Mouse (Mus musculus) liver, embryonic 15.5 days (tissue): ENCODE data around the gene Rhag. TPM values are rescaled to one million over a fixed set of nuclear protein-coding genes. Genes with fewer than 3 reads are reported as not detected.

Experiments
- ATAC-seq: fragments of 200-750 bp; cut with Nextera tagmentation; 2 replicates; pipeline ENCODE4 v1.8.0; 2017; ENCODE audit warnings: moderate number of reproducible peaks, mild to moderate bottlenecking, moderate library complexity; ENCODE audit not compliant: insufficient read depth
- H3K27ac ChIP-seq: fragments of 300-500 bp; sonication (generic); replicated peaks from 2 replicates; pipeline ENCODE4 v1.5.1; 2015; ENCODE audit warnings: mild to moderate bottlenecking, inconsistent platforms
- H3K27me3 ChIP-seq: fragments of 300-500 bp; sonication (generic); 2 replicates; pipeline ENCODE4 v1.6.1; 2015; ENCODE audit warnings: mild to moderate bottlenecking, inconsistent platforms
- H3K36me3 ChIP-seq: fragments of 300-500 bp; sonication (generic); replicated peaks from 2 replicates; pipeline ENCODE4 v1.6.1; 2015; ENCODE audit warnings: moderate library complexity, mild to moderate bottlenecking, inconsistent platforms
- H3K4me1 ChIP-seq: fragments of 300-500 bp; sonication (generic); replicated peaks from 2 replicates; pipeline ENCODE4 v1.6.1; 2015; ENCODE audit warnings: inconsistent platforms
- H3K4me2 ChIP-seq: fragments of 300-500 bp; sonication (generic); 2 replicates; pipeline ENCODE4 v1.6.1; 2015; ENCODE audit warnings: moderate library complexity, mild to moderate bottlenecking, inconsistent platforms
- H3K4me3 ChIP-seq: fragments of 300-500 bp; sonication (generic); replicated peaks from 2 replicates; pipeline ENCODE4 v1.5.1; 2015; ENCODE audit warnings: mild to moderate bottlenecking, inconsistent platforms
- H3K9ac ChIP-seq: fragments of 300-500 bp; sonication (generic); 2 replicates; pipeline ENCODE4 v1.6.1; 2015; ENCODE audit warnings: moderate library complexity, mild to moderate bottlenecking, inconsistent platforms
- H3K9me3 ChIP-seq: fragments of 300-500 bp; sonication (generic); replicated peaks from 2 replicates; pipeline ENCODE4 v1.6.1; 2016; ENCODE audit warnings: inconsistent platforms
- WGBS: fragments of 180-500 bp; shearing (Covaris S2); methylation state at CpG from one replicate; pipeline ENCODE4 v1.1.7; 2015; ENCODE audit warnings: mixed read lengths; ENCODE audit not compliant: insufficient replicate concordance; 5-methylcytosine and 5-hydroxymethylcytosine counted together
- polyA plus RNA-seq: library from polyadenylated mRNA; unstranded; fragments of >200 nt; fragmentation: Nextera tagmentation; extraction: Ambion mirVana; gene quantifications from 2 replicates; pipeline ENCODE4 v1.2.1, GENCODE M21; 2015

Gene Rhag
- polyA plus RNA-seq, 1 experiment from 2014 or later, result 220 TPM

DNA sequence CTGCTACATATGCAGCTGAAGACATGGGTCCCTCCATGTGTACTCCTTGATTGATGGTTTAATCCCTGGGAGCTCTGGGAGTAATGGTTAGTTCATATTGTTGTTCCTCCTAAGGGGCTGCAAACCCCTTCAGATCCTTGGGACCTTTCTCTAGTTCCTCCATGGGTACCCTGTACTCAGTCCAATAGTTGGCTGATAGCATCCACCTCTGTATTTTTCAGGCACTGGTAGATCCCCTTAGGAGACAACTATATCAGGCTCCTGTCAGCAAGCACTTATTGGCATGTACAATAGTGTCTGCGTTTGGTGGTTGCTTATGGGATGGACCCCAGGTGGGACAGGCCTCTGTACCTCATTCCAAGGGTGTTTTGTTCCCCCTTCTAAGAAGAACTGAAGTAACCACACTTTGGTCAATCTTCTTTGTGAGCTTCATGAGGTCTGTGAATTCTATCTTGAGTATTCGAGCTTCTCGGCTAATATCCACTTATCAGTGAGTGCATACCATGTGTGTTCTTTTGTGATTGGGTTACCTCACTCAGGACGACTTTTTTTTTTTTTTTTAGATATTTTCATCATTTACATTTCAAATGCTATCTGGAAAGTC is 6.5 kb downstream of the Rhag start:
- WGBS, result 17% methylated on average over 4 of the region's 4 CpGs
- peak overlapping the region; percentile 86 for H3K27ac ChIP-seq
- H3K9me3 ChIP-seq, result no peaks in the 10 kb centered on the region
- ATAC-seq, result peak; percentile 81
- peaks cover 48% of the 10 kb centered on the region for H3K36me3 ChIP-seq
- H3K27me3 ChIP-seq, result no peaks in the 10 kb centered on the region
- peak overlapping the region; percentile 54 for H3K4me3 ChIP-seq
- peaks cover 46% of the 10 kb centered on the region for H3K4me1 ChIP-seq
- H3K9ac ChIP-seq, result peak overlapping the region; percentile 47
- H3K4me2 ChIP-seq, result peak overlapping the region; percentile 79

DNA sequence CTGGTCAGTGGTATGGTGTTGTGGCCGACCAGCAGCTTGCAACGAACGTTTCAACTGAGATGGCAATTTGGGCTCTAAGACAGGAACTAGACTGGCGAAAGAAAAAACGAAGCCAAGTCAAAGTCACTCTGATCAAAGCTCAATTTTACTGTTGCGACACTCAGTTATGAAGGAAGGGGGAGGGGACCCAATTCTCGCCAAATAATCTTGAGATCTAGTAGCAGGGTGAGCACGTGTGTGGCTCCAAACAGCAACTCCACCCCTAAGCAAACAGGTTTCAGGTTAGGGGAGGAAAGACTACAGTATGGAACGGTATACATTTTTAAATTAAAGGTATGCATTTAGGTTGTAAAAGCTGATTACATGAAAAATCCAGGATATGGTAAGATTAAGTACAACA is 10.6 kb downstream of the Rhag start:
- Histone ChIP-seq H3K4me3 (no peak overlapping the region; the same call in 1 of the 2 replicates), H3K36me3 (peaks cover 64% of the 10 kb centered on the region), H3K9ac (no peak overlapping the region), H3K4me1 (peaks cover 58% of the 10 kb centered on the region), H3K4me2 (peak overlapping the region; percentile 4; the same call in 1 of the 2 replicates), H3K27me3 (no peaks in the 10 kb centered on the region), H3K27ac (no peak overlapping the region), H3K9me3 (no peaks in the 10 kb centered on the region)
- ATAC-seq, result peak; percentile 13; the same call in 1 of the 2 replicates
- 32% methylated on average over 9 of the region's 9 CpGs for WGBS

DNA sequence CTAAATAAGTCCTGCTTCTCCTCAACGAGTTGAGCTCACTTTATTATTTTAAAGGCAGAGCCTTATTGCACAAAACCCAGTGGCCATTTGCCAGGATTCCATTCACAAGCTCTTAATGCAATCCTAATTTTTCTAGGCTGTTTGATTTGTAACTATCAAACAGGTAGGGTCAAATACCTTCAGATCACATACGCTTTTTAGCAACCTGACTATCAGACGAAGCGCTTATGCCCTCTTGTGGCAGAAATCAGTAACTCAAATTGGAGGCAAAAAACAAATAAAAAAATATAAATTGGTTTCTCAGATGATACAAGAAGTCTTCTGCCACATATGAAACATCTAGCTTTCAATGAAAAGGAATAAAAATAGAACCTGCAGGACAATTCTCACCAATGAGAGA is 12.9 kb downstream of the Rhag start:
- Histone ChIP-seq H3K4me1 (peaks cover 37% of the 10 kb centered on the region), H3K4me2 (0 out of 2 replicates have a peak overlapping the region, but pooled peaks have one; percentile 2), H3K4me3 (no peak overlapping the region), H3K36me3 (peaks cover 65% of the 10 kb centered on the region), H3K9ac (no peak overlapping the region), H3K9me3 (no peaks in the 10 kb centered on the region), H3K27me3 (no peaks in the 10 kb centered on the region), H3K27ac (no peak overlapping the region)
- ATAC-seq, result no peak
- 21% methylated on average over 4 of the region's 4 CpGs for WGBS

DNA sequence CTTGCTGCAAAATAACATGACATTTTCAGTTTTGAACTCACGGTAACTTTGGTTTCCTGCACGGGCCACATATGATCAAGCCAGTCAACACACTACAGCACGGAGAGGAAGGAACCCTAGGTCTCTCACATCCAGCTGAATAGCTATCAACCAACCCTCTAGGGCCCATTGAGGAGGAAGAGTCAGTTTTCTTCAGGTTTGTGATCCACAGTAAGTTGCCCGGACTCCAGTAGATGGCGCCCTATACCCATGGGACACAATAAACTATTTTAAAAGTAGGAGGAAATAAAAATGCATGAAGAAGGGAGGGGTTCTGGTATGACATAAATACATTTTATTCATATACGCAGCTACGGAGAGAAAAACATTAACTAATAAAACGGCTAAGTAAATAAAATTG is 13.6 kb downstream of the Rhag start:
- 41% methylated on average over 8 of the region's 8 CpGs for WGBS
- ATAC-seq, result 0 out of 2 replicates have a peak, but pooled peaks have one; percentile 26
- Histone ChIP-seq H3K4me1 (peaks cover 30% of the 10 kb centered on the region), H3K4me3 (no peak overlapping the region), H3K36me3 (peaks cover 62% of the 10 kb centered on the region), H3K9ac (no peak overlapping the region), H3K27me3 (no peaks in the 10 kb centered on the region), H3K9me3 (no peaks in the 10 kb centered on the region), H3K4me2 (no peak overlapping the region), H3K27ac (no peak overlapping the region)

DNA sequence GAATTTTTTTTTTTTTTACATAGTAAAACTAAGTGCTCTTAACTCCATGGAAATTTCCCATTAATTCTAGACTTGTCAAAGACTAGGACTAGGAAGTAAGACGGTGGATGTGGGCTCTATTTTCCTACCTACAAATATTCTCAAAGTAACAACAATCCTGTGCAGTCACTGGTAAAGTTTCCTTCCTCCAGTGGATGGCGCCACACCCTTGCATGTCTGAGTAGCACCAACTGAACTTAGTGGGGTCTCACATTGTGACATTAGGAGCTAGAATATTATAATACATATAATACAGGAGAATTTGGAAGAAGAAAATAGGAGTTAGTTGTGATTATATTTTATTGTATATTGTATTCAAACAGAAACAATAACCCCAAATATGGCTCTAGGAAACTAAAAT is 20.9 kb downstream of the Rhag start:
- Histone ChIP-seq H3K27ac (no peak overlapping the region), H3K4me2 (no peak overlapping the region), H3K9me3 (no peaks in the 10 kb centered on the region), H3K27me3 (no peaks in the 10 kb centered on the region), H3K4me3 (no peak overlapping the region), H3K9ac (no peak overlapping the region), H3K36me3 (peaks cover 94% of the 10 kb centered on the region), H3K4me1 (no peaks in the 10 kb centered on the region)
- 35% methylated on average over 2 of the region's 2 CpGs for WGBS
- no peak for ATAC-seq

DNA sequence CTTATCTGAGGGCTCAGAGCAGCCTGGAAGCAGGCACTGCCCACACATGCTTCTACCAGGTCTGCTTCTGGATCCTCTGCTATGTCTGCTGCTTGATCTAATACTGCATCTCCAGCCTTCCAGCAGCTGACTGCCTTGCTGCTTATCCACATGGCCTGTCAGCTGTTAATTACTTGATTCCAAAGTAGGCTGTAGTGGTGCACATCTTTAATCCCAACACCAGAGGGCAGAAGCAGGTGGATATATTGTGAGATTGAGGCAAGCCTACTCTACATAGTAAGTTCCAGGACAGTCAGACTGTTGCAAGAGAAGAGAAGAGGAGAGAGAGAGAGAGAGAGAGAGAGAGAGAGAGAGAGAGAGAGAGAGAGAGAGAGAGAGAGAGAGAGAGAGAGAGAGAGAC is 26.4 kb downstream of the Rhag start:
- no peak overlapping the region for H3K4me3 ChIP-seq
- H3K27me3 ChIP-seq, result no peaks in the 10 kb centered on the region
- H3K4me1 ChIP-seq, result no peaks in the 10 kb centered on the region
- ATAC-seq, result no peak; the same call in 1 of the 2 replicates
- no peak overlapping the region for H3K4me2 ChIP-seq
- no peaks in the 10 kb centered on the region for H3K9me3 ChIP-seq
- no peak overlapping the region for H3K27ac ChIP-seq
- no peak overlapping the region for H3K9ac ChIP-seq
- H3K36me3 ChIP-seq, result peaks cover 81% of the 10 kb centered on the region

DNA sequence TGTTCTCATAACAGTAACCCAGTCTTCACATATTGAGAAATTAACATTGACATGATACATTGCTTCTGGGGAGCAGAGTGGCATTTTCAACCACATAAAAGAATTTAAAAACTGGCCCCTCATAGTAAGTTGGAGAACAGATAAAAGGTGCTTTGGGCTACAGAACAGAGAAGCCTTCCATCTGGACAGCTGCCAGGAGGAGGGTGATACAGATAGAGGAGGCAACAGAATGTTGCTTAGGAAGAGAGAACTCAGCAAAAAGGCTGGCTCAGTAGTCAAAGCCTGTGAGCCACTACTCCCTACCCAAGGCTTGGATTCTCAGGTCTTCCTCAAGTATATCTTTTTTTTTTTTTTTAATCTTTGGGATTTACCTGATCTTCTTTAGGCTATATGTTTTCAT is 44.1 kb downstream of the Rhag start:
- Histone ChIP-seq H3K9me3 (no peaks in the 10 kb centered on the region), H3K4me1 (no peaks in the 10 kb centered on the region), H3K27me3 (no peaks in the 10 kb centered on the region), H3K4me2 (no peak overlapping the region), H3K36me3 (no peaks in the 10 kb centered on the region), H3K9ac (no peak overlapping the region), H3K4me3 (no peak overlapping the region), H3K27ac (no peak overlapping the region)
- ATAC-seq, result no peak

DNA sequence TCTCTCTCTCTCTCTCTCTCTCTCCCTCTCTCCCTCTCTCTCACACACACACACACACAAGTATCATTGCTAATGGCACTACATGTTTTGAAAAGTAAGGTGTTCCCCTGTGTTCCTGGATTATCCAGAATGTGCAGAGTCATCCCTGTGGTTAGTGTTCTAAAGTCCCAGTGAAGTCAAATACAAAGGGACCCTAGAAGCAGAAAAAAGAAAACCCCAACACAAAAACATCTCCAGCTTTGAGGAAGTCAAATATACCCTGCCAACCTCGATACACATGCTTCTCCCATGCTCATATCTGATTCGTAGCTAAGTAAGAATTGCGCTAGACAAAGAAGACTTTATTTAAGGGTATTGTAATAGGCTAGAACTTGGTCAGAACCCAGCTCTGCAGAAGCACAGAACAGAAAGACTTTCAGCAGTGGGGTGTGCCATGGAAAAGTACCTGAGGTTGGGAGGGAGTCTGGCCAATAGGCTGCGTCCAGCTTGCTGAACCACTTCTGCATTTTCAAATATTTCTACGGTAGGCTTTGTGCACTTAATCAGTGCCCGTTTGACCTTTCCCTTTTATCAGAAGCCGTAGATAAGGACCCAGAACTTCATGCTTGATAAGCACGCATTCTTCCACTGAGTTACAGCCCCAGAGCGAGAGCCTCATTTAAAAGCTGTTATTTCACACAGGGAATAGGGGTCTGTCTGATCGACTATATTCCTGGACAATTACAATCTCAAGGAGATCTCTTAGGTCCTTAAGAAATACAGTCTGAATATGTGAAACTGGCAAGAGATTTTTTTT is 58.2 kb downstream of the Rhag start:
- no peak overlapping the region for H3K9ac ChIP-seq
- ATAC-seq, result no peak
- H3K4me1 ChIP-seq, result peaks cover 6% of the 10 kb centered on the region
- H3K9me3 ChIP-seq, result no peaks in the 10 kb centered on the region
- no peak overlapping the region for H3K27ac ChIP-seq
- H3K4me3 ChIP-seq, result no peak overlapping the region
- H3K27me3 ChIP-seq, result no peaks in the 10 kb centered on the region
- H3K4me2 ChIP-seq, result no peak overlapping the region
- no peaks in the 10 kb centered on the region for H3K36me3 ChIP-seq
- 13% methylated on average over 10 of the region's 10 CpGs for WGBS

DNA sequence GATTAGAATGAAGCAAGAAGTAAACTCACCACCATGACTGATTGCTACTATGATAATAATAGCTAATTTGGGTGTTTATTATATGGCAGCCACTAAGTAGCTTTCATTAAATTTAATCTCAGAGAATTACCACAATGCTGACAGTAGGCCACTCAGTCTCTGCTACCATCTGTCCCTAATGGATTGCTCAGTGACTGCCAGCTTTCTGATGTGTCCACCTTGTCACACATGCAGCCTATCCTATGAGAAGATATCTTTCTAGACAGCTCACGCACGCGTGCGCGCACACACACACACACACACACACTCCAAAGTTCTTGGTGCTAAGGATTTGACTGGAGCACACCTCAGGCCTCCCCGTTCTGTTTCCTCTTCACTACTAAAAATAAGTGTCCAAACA is 61.7 kb downstream of the Rhag start:
- Histone ChIP-seq H3K4me2 (no peak overlapping the region), H3K4me3 (no peak overlapping the region), H3K4me1 (peaks cover 9% of the 10 kb centered on the region), H3K27me3 (no peaks in the 10 kb centered on the region), H3K9me3 (no peaks in the 10 kb centered on the region), H3K36me3 (no peaks in the 10 kb centered on the region), H3K27ac (no peak overlapping the region), H3K9ac (no peak overlapping the region)
- no peak for ATAC-seq
- 79% methylated on average over 6 of the region's 6 CpGs for WGBS

DNA sequence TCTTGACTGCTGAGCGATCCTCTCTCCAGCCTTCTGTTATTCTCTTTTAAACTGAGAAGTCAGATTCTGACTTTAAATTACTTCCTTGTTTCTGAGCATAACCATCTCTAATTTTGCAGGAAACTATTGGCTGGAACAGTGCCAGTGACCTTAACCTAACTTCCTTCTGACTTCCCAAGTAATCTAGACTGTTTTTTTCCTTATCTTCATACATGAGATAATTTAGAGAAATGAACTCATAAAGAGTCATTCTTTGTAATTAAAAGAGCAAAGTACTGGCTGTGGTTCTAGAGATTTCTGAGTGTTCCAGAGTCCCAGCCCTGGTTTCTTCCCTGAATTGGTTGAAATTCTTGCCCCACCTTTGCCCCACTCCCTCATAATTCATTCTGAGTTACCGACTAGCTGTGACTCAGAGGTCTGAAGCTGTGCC is 62.7 kb downstream of the Rhag start:
- 12% methylated on average over 2 of the region's 2 CpGs for WGBS
- Histone ChIP-seq H3K27me3 (no peaks in the 10 kb centered on the region), H3K9ac (no peak overlapping the region), H3K4me3 (no peak overlapping the region), H3K9me3 (no peaks in the 10 kb centered on the region), H3K36me3 (no peaks in the 10 kb centered on the region), H3K4me1 (peaks cover 15% of the 10 kb centered on the region), H3K4me2 (no peak overlapping the region), H3K27ac (no peak overlapping the region)
- no peak for ATAC-seq

DNA sequence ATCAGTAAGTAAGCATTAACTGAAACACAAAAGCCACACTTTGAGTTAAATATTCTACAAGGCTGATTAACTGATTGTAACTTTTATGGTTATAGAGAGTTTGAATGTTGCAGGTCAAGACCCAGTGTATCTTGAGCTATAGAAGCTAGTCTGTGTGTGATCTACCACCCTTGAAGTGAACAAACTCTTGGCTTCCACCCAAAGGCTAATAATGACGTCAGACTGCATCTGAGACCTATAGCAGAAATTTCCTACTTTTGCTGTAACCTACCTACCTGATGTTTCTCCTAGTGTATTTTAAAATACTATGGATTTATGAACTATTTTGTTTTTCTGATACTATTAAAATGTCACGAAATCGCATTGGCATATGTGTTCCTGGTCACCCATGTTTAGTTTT is 63.8 kb downstream of the Rhag start:
- Histone ChIP-seq H3K4me3 (no peak overlapping the region), H3K27me3 (no peaks in the 10 kb centered on the region), H3K9ac (no peak overlapping the region), H3K4me1 (peaks cover 15% of the 10 kb centered on the region; the same call in 1 of the 2 replicates), H3K27ac (no peak overlapping the region), H3K9me3 (no peaks in the 10 kb centered on the region), H3K36me3 (no peaks in the 10 kb centered on the region), H3K4me2 (no peak overlapping the region)
- 67% methylated on average over 3 of the region's 3 CpGs for WGBS
- no peak for ATAC-seq
